12 mouse cellular contexts compared by ENCODE assay signal in the genomic region with DNA sequence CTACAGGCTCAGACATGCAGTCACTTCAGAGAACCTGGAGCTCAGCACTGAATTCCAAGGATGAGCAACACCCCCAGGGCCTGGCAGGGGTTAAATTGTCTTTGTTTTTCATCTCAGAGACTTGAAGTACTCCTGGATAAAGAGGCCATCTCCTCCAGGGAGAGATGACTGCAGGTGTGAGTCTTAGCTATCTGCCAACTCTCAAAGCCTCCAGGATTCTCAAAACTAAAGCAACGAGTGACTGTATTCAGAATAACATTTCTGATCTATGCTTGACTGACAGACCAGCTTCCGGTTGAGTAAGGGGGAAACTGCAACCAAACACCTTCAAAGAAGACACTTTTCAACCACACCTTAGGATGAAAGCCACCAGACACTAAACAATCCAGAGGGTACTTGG. TPM values are rescaled to one million over a fixed set of nuclear protein-coding genes. Genes with fewer than 3 reads are reported as not detected.
DNase-seq lines count a peak whose midpoint lies in the region; ATAC-seq lines count a peak whose summit lies in the region.
"Had no signal": no experiment of that assay in that cellular context is flagged by ENCODE, and none has a peak within 500 bp of the region (broad histone marks: within the 10 kb centered on the region; RNA-seq: fewer than 3 reads in every experiment).

No protein-coding gene starts in this region.

- no peak for DNase-seq in forebrain, embryonic 11.5 days (ENCODE audit: low spot score)
- no peak for DNase-seq in midbrain, embryonic 11.5 days (ENCODE audit: low spot score, missing footprints)
- peak; percentile 79 for DNase-seq in thymus, postnatal 0 days (ENCODE audit: low spot score)
- no peak for DNase-seq in adrenal gland, postnatal 36 days
- no peak for DNase-seq in cerebellum, postnatal 36 days
- DNase-seq: adrenal gland, postnatal 25 days; B cell, adult 2 months; kidney, adult 9 months; right cerebral cortex, postnatal 14 days had no signal

- WGBS in forebrain, embryonic 11.5 days: 66% methylated on average over 2 of the region's 2 CpGs
- 60% methylated on average over 2 of the region's 2 CpGs for WGBS in forebrain, embryonic 15.5 days
- WGBS in midbrain, embryonic 13.5 days: 62% methylated on average over 2 of the region's 2 CpGs
- WGBS in midbrain, embryonic 11.5 days: 62% methylated on average over 2 of the region's 2 CpGs

- ATAC-seq in forebrain, embryonic 11.5 days (replicated peaks; ENCODE audit: low FRiP score): no peak
- no peak for ATAC-seq in forebrain, embryonic 15.5 days (replicated peaks)
- no peak for ATAC-seq in midbrain, embryonic 13.5 days
- no peak for ATAC-seq in midbrain, embryonic 11.5 days (ENCODE audit: low FRiP score)
- ATAC-seq in inflammation-experienced regulatory T-cells, adult 6 months: peak; percentile 40

- H3K4me2 ChIP-seq in forebrain, embryonic 11.5 days (ENCODE audit: low read depth, low read length, severe bottlenecking): 0 out of 2 replicates have a peak overlapping the region, but pooled peaks have one; percentile 11
- H3K4me2 ChIP-seq in forebrain, embryonic 15.5 days (replicated peaks): no peak overlapping the region
- H3K4me2 ChIP-seq in midbrain, embryonic 13.5 days (replicated peaks): 0 out of 2 replicates have a peak overlapping the region, but pooled peaks have one; percentile 86
- no peak overlapping the region for H3K4me2 ChIP-seq in midbrain, embryonic 11.5 days

- H3K4me1 ChIP-seq in forebrain, embryonic 11.5 days (replicated peaks; ENCODE audit: control insufficient read depth, insufficient read depth, low read length): peaks cover 9% of the 10 kb centered on the region; the same call in 1 of the 2 replicates
- H3K4me1 ChIP-seq in forebrain, embryonic 15.5 days: peaks cover 29% of the 10 kb centered on the region
- peaks cover 32% of the 10 kb centered on the region for H3K4me1 ChIP-seq in midbrain, embryonic 13.5 days (replicated peaks)
- H3K4me1 ChIP-seq in midbrain, embryonic 11.5 days (ENCODE audit: control insufficient read depth, insufficient read depth, low read length): peaks cover 18% of the 10 kb centered on the region

- no peak overlapping the region for H3K4me3 ChIP-seq in forebrain, embryonic 11.5 days (ENCODE audit: low read depth, low read length)
- no peak overlapping the region for H3K4me3 ChIP-seq in forebrain, embryonic 15.5 days
- H3K4me3 ChIP-seq in midbrain, embryonic 13.5 days (replicated peaks): no peak overlapping the region
- H3K4me3 ChIP-seq in midbrain, embryonic 11.5 days (ENCODE audit: low read depth, low read length): no peak overlapping the region

- no peaks in the 10 kb centered on the region for H3K27me3 ChIP-seq in forebrain, embryonic 11.5 days (ENCODE audit: control insufficient read depth, insufficient read depth, low read length)
- H3K27me3 ChIP-seq in forebrain, embryonic 15.5 days: no peaks in the 10 kb centered on the region
- H3K27me3 ChIP-seq in midbrain, embryonic 13.5 days: no peaks in the 10 kb centered on the region
- H3K27me3 ChIP-seq in midbrain, embryonic 11.5 days (ENCODE audit: control insufficient read depth, insufficient read depth, low read length): no peaks in the 10 kb centered on the region

- H3K36me3 ChIP-seq in forebrain, embryonic 11.5 days (ENCODE audit: control insufficient read depth, insufficient read depth, low read length): no peaks in the 10 kb centered on the region
- no peaks in the 10 kb centered on the region for H3K36me3 ChIP-seq in forebrain, embryonic 15.5 days
- no peaks in the 10 kb centered on the region for H3K36me3 ChIP-seq in midbrain, embryonic 13.5 days
- H3K36me3 ChIP-seq in midbrain, embryonic 11.5 days (ENCODE audit: control insufficient read depth, insufficient read depth, low read length): no peaks in the 10 kb centered on the region

- no peaks in the 10 kb centered on the region for H3K9me3 ChIP-seq in forebrain, embryonic 11.5 days (ENCODE audit: control insufficient read depth, low read length)
- no peaks in the 10 kb centered on the region for H3K9me3 ChIP-seq in forebrain, embryonic 15.5 days
- no peaks in the 10 kb centered on the region for H3K9me3 ChIP-seq in midbrain, embryonic 13.5 days
- no peaks in the 10 kb centered on the region for H3K9me3 ChIP-seq in midbrain, embryonic 11.5 days (ENCODE audit: control insufficient read depth, low read length)

- no peak overlapping the region for H3K27ac ChIP-seq in forebrain, embryonic 11.5 days (ENCODE audit: low read depth, low read length)
- H3K27ac ChIP-seq in forebrain, embryonic 15.5 days (replicated peaks): no peak overlapping the region
- H3K27ac ChIP-seq in midbrain, embryonic 13.5 days: no peak overlapping the region
- H3K27ac ChIP-seq in midbrain, embryonic 11.5 days (ENCODE audit: low read depth, low read length): no peak overlapping the region

- H3K9ac ChIP-seq in forebrain, embryonic 11.5 days (ENCODE audit: low read length): no peak overlapping the region
- H3K9ac ChIP-seq in forebrain, embryonic 15.5 days (replicated peaks): no peak overlapping the region
- H3K9ac ChIP-seq in midbrain, embryonic 13.5 days (replicated peaks): no peak overlapping the region
- H3K9ac ChIP-seq in midbrain, embryonic 11.5 days (ENCODE audit: low read length): no peak overlapping the region

RNA-seq across cellular contexts. Expression of a gene that starts 1.9 kb away (rescaled TPM):
- polyA plus RNA-seq in forebrain, embryonic 11.5 days (2014; fragmentation: Nextera tagmentation; extraction: Ambion mirVana): 31.9 and 37.4 TPM in 2 replicates
- 18.0 and 18.3 TPM in 2 replicates for polyA plus RNA-seq in forebrain, embryonic 15.5 days (2015; fragmentation: Nextera tagmentation; extraction: Ambion mirVana)
- polyA plus RNA-seq in midbrain, embryonic 13.5 days (2015; fragmentation: Nextera tagmentation; extraction: Ambion mirVana): 17.3 and 18.8 TPM in 2 replicates
- polyA plus RNA-seq in midbrain, embryonic 11.5 days (2014; fragmentation: Nextera tagmentation; extraction: Ambion mirVana): 13.9 and 15.8 TPM in 2 replicates
- 10 to 100 TPM; 51.5 to 81.0 (median 66.2) TPM for polyA plus RNA-seq in inflammation-experienced regulatory T-cells, adult 6 months (2017; shearing (Covaris generic))
- polyA plus RNA-seq in thymus, postnatal 0 days (2015; fragmentation: Nextera tagmentation; extraction: Ambion mirVana): 36.0 and 37.9 TPM in 2 replicates
- total RNA-seq in adrenal gland, postnatal 36 days (2021): 1 to 10 TPM; 3.6 to 6.2 TPM

RNA-seq across cellular contexts. Expression of a gene that starts 41.7 kb away (rescaled TPM):
- polyA plus RNA-seq in forebrain, embryonic 11.5 days (2014; fragmentation: Nextera tagmentation; extraction: Ambion mirVana): 12.5 and 14.5 TPM in 2 replicates
- 21.1 and 24.1 TPM in 2 replicates for polyA plus RNA-seq in forebrain, embryonic 15.5 days (2015; fragmentation: Nextera tagmentation; extraction: Ambion mirVana)
- polyA plus RNA-seq in midbrain, embryonic 13.5 days (2015; fragmentation: Nextera tagmentation; extraction: Ambion mirVana): 28.8 and 32.1 TPM in 2 replicates
- polyA plus RNA-seq in midbrain, embryonic 11.5 days (2014; fragmentation: Nextera tagmentation; extraction: Ambion mirVana): 12.8 and 13.0 TPM in 2 replicates
- polyA plus RNA-seq in inflammation-experienced regulatory T-cells, adult 6 months (2017; shearing (Covaris generic)): 1 to 10 TPM in 2 of 3 experiments, under 1 TPM in 1; 0.80 to 1.5 (median 1.4) TPM
- 6.2 and 7.0 TPM in 2 replicates for polyA plus RNA-seq in thymus, postnatal 0 days (2015; fragmentation: Nextera tagmentation; extraction: Ambion mirVana)
- total RNA-seq in adrenal gland, postnatal 36 days (2021): 1 to 10 TPM; 5.8 to 6.2 TPM

Comparison
In these comparisons a context has a peak if more than half of its experiments do, and no peak if none do; other contexts are left out.
1. H3K4me2 ChIP-seq: peak in forebrain, embryonic 11.5 days (single experiment) and midbrain, embryonic 13.5 days (single experiment); none in forebrain, embryonic 15.5 days (single experiment) and midbrain, embryonic 11.5 days (single experiment).